Mouse (Mus musculus): ENCODE data around the gene Ikzf1. TPM values are rescaled to one million over a fixed set of nuclear protein-coding genes. Genes with fewer than 3 reads are reported as not detected.

Gene Ikzf1
- polyA plus RNA-seq, 1 experiment from 2014 or later = 1.9 TPM

- Histone ChIP-seq H3K9me3 (no peaks in the 10 kb centered on the region), H3K9ac (no peak overlapping the region), H3K36me3 (replicated peaks) (no peaks in the 10 kb centered on the region), H3K27ac (no peak overlapping the region), H3K4me2 (no peak overlapping the region), H3K4me3 (no peak overlapping the region), H3K27me3 (replicated peaks) (peaks cover 4% of the 10 kb centered on the region), H3K4me1 (no peaks in the 10 kb centered on the region)
- WGBS = 90% methylated on average over 10 of the region's 10 CpGs
- no peak for ATAC-seq (replicated peaks)
Observed at GRCm38 (mm10) chr11:11692558-11693166, 7.9 kb downstream of the Ikzf1 start.

GRCm38 (mm10) chr11:11693446-11693845 lies 8.6 kb downstream of the Ikzf1 start:
- Histone ChIP-seq H3K4me3 (no peak overlapping the region), H3K27ac (no peak overlapping the region), H3K4me2 (no peak overlapping the region), H3K9ac (no peak overlapping the region), H3K36me3 (replicated peaks) (no peaks in the 10 kb centered on the region), H3K9me3 (no peaks in the 10 kb centered on the region), H3K4me1 (no peaks in the 10 kb centered on the region), H3K27me3 (replicated peaks) (no peaks in the 10 kb centered on the region)
- 86% methylated on average over 3 of the region's 3 CpGs for WGBS
- ATAC-seq (replicated peaks) = no peak

DNA sequence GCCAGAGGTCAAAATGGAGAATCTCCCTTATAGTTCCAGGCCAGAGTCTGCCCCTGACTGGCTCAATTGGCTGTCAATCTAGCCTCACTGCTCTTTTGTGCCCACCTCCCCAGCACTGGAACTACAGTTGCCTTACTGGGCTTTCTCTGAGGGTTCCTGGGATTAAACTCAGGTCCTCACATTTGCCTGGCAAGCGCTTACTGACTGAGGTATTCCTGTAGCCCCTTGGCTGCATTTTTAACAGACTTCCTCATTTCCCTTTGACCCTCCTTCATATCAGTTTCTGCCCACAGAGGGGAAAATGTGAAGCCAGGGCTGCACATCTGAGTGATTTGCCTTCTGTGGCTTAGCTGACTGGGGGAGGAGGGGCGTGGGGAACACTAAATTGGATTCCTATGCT lies 9.3 kb downstream of the Ikzf1 start:
- Histone ChIP-seq H3K4me1 (no peaks in the 10 kb centered on the region), H3K9ac (no peak overlapping the region), H3K4me3 (no peak overlapping the region), H3K27ac (no peak overlapping the region), H3K4me2 (no peak overlapping the region), H3K9me3 (no peaks in the 10 kb centered on the region), H3K36me3 (replicated peaks) (no peaks in the 10 kb centered on the region), H3K27me3 (replicated peaks) (no peaks in the 10 kb centered on the region)
- ATAC-seq (replicated peaks) = no peak
- 79% methylated on average over 2 of the region's 2 CpGs for WGBS

GRCm38 (mm10) chr11:11694472-11695177 lies 9.8 kb downstream of the Ikzf1 start:
- WGBS = 85% methylated on average over 6 of the region's 6 CpGs
- Histone ChIP-seq H3K9me3 (no peaks in the 10 kb centered on the region), H3K9ac (no peak overlapping the region), H3K27ac (no peak overlapping the region), H3K27me3 (replicated peaks) (no peaks in the 10 kb centered on the region), H3K4me3 (no peak overlapping the region), H3K4me2 (no peak overlapping the region), H3K36me3 (replicated peaks) (no peaks in the 10 kb centered on the region), H3K4me1 (no peaks in the 10 kb centered on the region)
- no peak for ATAC-seq (replicated peaks)

DNA sequence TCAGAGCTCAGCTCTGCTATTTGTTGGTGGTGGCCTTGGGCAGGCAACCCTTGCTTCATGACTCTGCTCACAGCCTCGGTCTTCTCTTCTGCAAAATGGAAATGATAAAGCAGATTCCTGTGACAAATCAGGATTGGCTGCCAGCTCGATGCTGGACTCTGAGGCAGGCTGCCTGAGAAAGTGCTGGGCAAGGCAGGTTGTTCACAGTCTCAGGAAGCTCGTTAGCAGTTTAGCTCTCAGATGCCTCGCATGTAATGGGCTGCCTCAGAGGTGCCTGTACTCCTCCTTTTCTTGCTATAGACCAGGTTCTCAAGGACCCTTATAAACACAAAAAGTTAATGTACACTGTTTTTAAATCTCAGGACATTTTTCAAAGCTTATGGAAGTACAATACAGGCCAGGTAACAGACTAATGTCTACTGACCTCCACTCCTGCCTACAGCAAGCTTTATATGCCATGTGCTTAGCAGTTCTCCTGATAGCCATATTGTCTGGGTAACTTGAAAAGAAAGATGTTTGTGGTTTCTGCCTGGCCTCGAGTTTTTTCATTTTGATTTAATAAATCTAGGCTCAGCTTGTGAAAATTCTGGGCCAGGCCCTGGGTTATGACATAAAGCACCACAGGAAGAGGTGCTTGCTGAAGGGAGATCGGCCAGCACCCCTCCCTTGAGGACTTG lies 10.5 kb downstream of the Ikzf1 start:
- WGBS = 71% methylated on average over 6 of the region's 6 CpGs
- Histone ChIP-seq H3K9ac (no peak overlapping the region), H3K9me3 (no peaks in the 10 kb centered on the region), H3K4me2 (no peak overlapping the region), H3K4me3 (no peak overlapping the region), H3K27ac (no peak overlapping the region), H3K36me3 (replicated peaks) (no peaks in the 10 kb centered on the region), H3K27me3 (replicated peaks) (no peaks in the 10 kb centered on the region), H3K4me1 (no peaks in the 10 kb centered on the region)
- ATAC-seq (replicated peaks) = no peak

DNA sequence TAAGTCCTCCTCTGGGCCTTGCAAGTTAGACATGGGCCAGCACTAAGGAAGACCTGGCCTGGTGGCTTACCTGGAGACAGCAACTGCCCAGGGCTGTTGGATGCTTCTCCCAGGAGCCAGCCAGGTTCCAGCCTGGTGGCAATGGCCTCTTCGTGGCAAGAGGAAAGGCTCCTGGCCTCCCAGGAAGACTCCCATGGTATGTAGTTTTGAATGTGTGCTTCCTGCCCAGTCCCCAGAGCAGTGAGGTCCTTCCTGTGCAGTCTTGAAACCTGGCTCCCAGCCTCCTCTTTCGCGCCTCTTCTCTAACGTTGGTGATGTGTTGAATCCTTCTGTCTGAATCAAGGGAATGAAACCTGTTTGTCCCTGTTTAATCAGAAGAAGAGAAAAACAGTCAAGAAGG lies 11.1 kb downstream of the Ikzf1 start:
- Histone ChIP-seq H3K36me3 (replicated peaks) (no peaks in the 10 kb centered on the region), H3K9me3 (no peaks in the 10 kb centered on the region), H3K9ac (no peak overlapping the region), H3K4me1 (no peaks in the 10 kb centered on the region), H3K4me2 (no peak overlapping the region), H3K4me3 (no peak overlapping the region), H3K27ac (no peak overlapping the region), H3K27me3 (replicated peaks) (no peaks in the 10 kb centered on the region)
- no peak for ATAC-seq (replicated peaks)
- WGBS = 81% methylated on average over 4 of the region's 4 CpGs

GRCm38 (mm10) chr11:11696814-11697213 lies 12.0 kb downstream of the Ikzf1 start:
- Histone ChIP-seq H3K36me3 (replicated peaks) (no peaks in the 10 kb centered on the region), H3K9me3 (no peaks in the 10 kb centered on the region), H3K27ac (no peak overlapping the region), H3K4me3 (no peak overlapping the region), H3K4me2 (no peak overlapping the region), H3K4me1 (no peaks in the 10 kb centered on the region), H3K27me3 (replicated peaks) (no peaks in the 10 kb centered on the region), H3K9ac (no peak overlapping the region)
- WGBS = 85% methylated on average over 3 of the region's 3 CpGs
- no peak for ATAC-seq (replicated peaks)

- 72% methylated on average over 6 of the region's 6 CpGs for WGBS
- no peaks in the 10 kb centered on the region for H3K36me3 ChIP-seq (replicated peaks)
- H3K27ac ChIP-seq = no peak overlapping the region
- no peaks in the 10 kb centered on the region for H3K4me1 ChIP-seq
- H3K4me3 ChIP-seq = no peak overlapping the region
- no peaks in the 10 kb centered on the region for H3K9me3 ChIP-seq
- no peak overlapping the region for H3K4me2 ChIP-seq
- no peaks in the 10 kb centered on the region for H3K27me3 ChIP-seq (replicated peaks)
- no peak for ATAC-seq (replicated peaks)
- H3K9ac ChIP-seq = no peak overlapping the region
Observed at GRCm38 (mm10) chr11:11701378-11701777, 16.6 kb downstream of the Ikzf1 start.

- H3K4me2 ChIP-seq = no peak overlapping the region
- no peaks in the 10 kb centered on the region for H3K4me1 ChIP-seq
- H3K36me3 ChIP-seq (replicated peaks) = no peaks in the 10 kb centered on the region
- H3K27ac ChIP-seq = no peak overlapping the region
- no peaks in the 10 kb centered on the region for H3K9me3 ChIP-seq
- H3K4me3 ChIP-seq = no peak overlapping the region
- ATAC-seq (replicated peaks) = no peak
- no peaks in the 10 kb centered on the region for H3K27me3 ChIP-seq (replicated peaks)
- no peak overlapping the region for H3K9ac ChIP-seq
Observed at GRCm38 (mm10) chr11:11703776-11704175, 19.0 kb downstream of the Ikzf1 start.

DNA sequence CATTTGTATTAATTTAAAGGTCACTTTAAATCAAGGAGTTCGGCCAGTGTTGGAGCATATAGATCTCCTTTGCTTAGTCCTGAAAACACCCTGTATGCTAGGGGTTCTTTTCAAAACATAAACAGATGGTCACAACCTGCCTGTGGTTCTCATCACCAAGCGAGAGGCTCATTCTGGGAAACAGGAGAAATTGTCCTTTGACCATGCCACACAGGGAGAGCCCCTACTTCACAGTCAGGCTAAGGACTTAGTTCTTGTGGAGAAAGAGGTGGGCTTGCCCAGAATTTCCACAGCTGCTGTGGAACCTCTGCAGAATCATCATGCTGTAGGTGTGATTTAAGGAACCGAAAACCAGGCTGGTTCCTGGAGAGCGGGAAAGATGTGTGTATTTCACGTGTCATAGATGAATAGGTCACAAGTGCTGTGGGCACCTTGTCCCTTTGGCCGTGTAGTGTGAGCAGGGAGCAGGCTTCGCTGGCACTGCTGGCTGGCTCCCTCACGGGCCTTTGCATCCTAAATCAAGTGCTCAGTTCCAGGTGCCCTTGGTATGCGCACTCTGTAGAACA lies 23.4 kb downstream of the Ikzf1 start:
- H3K27me3 ChIP-seq (replicated peaks) = no peaks in the 10 kb centered on the region
- no peak overlapping the region for H3K4me3 ChIP-seq
- no peak overlapping the region for H3K9ac ChIP-seq
- no peaks in the 10 kb centered on the region for H3K9me3 ChIP-seq
- no peaks in the 10 kb centered on the region for H3K36me3 ChIP-seq (replicated peaks)
- 93% methylated on average over 9 of the region's 9 CpGs for WGBS
- H3K4me1 ChIP-seq = no peaks in the 10 kb centered on the region
- H3K27ac ChIP-seq = no peak overlapping the region
- H3K4me2 ChIP-seq = no peak overlapping the region
- no peak for ATAC-seq (replicated peaks)

- Histone ChIP-seq H3K27me3 (replicated peaks) (no peaks in the 10 kb centered on the region), H3K4me3 (no peak overlapping the region), H3K4me1 (no peaks in the 10 kb centered on the region), H3K9me3 (no peaks in the 10 kb centered on the region), H3K9ac (no peak overlapping the region), H3K4me2 (no peak overlapping the region), H3K36me3 (replicated peaks) (no peaks in the 10 kb centered on the region), H3K27ac (no peak overlapping the region)
- no peak for ATAC-seq (replicated peaks)
- WGBS = 92% methylated on average over 6 of the region's 6 CpGs
Observed at GRCm38 (mm10) chr11:11709311-11709710, 24.5 kb downstream of the Ikzf1 start.

DNA sequence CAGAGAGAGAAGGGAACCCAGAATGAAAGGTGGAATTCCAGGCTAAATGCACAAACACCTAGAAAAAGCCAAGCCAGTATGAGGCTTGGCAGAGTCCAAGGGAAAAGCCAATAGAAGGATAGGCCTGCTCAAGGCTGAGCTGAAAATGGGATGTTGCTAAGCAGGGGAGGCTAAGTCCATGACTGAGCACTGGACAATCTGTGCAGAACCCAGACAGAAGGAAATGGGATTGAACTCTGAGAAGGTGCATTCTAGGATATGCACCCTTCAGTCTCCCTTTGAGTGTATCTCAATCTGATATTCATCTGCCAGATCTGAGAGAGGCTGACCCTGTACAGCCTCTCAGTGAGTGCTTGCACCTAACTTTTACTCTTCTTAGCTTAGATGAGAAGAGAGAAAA lies 25.9 kb downstream of the Ikzf1 start:
- H3K4me2 ChIP-seq = no peak overlapping the region
- no peaks in the 10 kb centered on the region for H3K36me3 ChIP-seq (replicated peaks)
- H3K27ac ChIP-seq = no peak overlapping the region
- ATAC-seq (replicated peaks) = no peak
- no peak overlapping the region for H3K9ac ChIP-seq
- H3K27me3 ChIP-seq (replicated peaks) = no peaks in the 10 kb centered on the region
- no peaks in the 10 kb centered on the region for H3K4me1 ChIP-seq
- H3K4me3 ChIP-seq = no peak overlapping the region
- no peaks in the 10 kb centered on the region for H3K9me3 ChIP-seq
